Comparison of ENCODE assay signal across 8 mouse cellular contexts in the genomic region with DNA sequence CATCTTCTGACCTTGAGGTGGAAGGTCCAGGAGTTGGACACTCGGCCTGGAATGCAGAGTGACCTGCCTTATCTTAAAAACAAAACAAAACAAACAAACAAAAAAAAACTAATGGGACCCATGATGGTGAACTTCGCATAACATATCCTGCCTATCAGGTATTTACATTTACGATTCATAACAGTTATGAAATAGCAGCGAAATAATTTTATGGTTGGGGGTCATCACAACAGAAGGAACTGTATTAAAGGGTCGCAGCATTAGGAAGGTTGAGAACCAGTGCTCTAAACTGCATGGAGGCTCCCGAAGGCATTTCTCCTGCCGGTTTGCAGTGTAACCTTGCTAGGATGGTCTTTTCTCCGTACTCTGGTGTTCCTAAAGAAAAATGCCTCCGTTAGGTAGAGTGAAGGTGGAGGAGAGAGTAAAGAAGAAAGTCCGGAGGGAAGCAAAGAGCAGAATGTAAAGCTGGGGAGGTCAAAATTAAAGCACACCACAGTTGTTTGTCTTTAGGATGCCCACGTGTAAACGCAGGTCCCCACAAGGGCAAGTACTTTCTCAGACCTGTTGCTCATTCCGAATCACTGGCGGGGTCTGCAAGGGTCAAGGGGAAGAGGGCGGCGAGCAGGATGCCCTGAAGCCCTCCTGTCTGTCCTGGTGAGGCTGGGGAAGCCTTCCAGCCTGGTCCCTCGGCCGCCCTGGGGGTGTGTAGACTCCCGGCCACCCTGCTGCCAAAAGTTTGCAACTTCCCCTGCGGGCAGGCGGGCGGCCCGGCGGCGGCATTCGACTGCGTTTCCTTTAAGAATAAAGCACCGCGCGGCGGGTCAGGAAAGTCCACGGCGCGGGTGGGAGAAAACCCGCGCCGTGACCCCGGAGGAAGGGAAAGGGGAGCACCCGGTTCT. TPM values are rescaled to one million over a fixed set of nuclear protein-coding genes. Genes with fewer than 3 reads are reported as not detected.
DNase-seq lines count a peak whose midpoint lies in the region; ATAC-seq lines count a peak whose summit lies in the region.

No protein-coding gene starts in this region.

- H3K27me3 ChIP-seq in forebrain, embryonic 10.5 days (ENCODE audit: poor library complexity, severe bottlenecking), result peaks cover 31% of the 10 kb centered on the region
- 0 out of 2 replicates have a peak, but pooled peaks cover 4% of the 10 kb centered on the region for H3K27me3 ChIP-seq in limb, embryonic 13.5 days
- peaks cover 23% of the 10 kb centered on the region for H3K27me3 ChIP-seq in midbrain, embryonic 12.5 days

- WGBS in forebrain, embryonic 10.5 days, result 12% methylated on average over 38 of the region's 39 CpGs
- WGBS in limb, embryonic 13.5 days, result 12% methylated on average over 39 of the region's 39 CpGs
- WGBS in midbrain, embryonic 12.5 days, result 13% methylated on average over 39 of the region's 39 CpGs

- peak; percentile 70 to 71 for ATAC-seq in hematopoietic stem cell, adult 5-6 weeks (replicated peaks in 1 of 2; ENCODE audit: insufficient read depth in 1 of 2, low FRiP score in 2 of 2, low TSS enrichment in 1 of 2, low read depth in 1 of 2, poor library complexity in 2 of 2, severe bottlenecking in 2 of 2)
- peak; percentile 52 for ATAC-seq in limb, embryonic 13.5 days (ENCODE audit: low FRiP score, low read depth)
- peak; percentile 62 for ATAC-seq in midbrain, embryonic 12.5 days (ENCODE audit: low FRiP score, low read depth)

- peak overlapping the region; percentile 87 for H3K27ac ChIP-seq in forebrain, embryonic 10.5 days
- no peak overlapping the region for H3K27ac ChIP-seq in limb, embryonic 13.5 days
- H3K27ac ChIP-seq in midbrain, embryonic 12.5 days (replicated peaks), result no peak overlapping the region

- H3K9ac ChIP-seq in limb, embryonic 13.5 days, result peak overlapping the region; percentile 72
- H3K9ac ChIP-seq in midbrain, embryonic 12.5 days (replicated peaks), result peak overlapping the region; percentile 68; the same call in 1 of the 2 replicates

- DNase-seq in right cerebral cortex, postnatal 4 days, result peak; percentile 9
- no peak for DNase-seq in right cerebral cortex, postnatal 36 days (ENCODE audit: low spot score in 2 of 2)
- no peak for DNase-seq in forebrain, embryonic 10.5 days (ENCODE audit: extremely low spot score, low spot score)
- peak; percentile 50 for DNase-seq in testis, postnatal 10 days (ENCODE audit: low spot score)
- DNase-seq in cerebellum, adult 9-10 months, result no peak

- no peaks in the 10 kb centered on the region for H3K9me3 ChIP-seq in forebrain, embryonic 10.5 days
- H3K9me3 ChIP-seq in limb, embryonic 13.5 days, result no peaks in the 10 kb centered on the region
- H3K9me3 ChIP-seq in midbrain, embryonic 12.5 days, result no peaks in the 10 kb centered on the region

- peak overlapping the region; percentile 94 for H3K4me2 ChIP-seq in limb, embryonic 13.5 days (replicated peaks)
- peak overlapping the region; percentile 98 for H3K4me2 ChIP-seq in midbrain, embryonic 12.5 days (replicated peaks)

- peak overlapping the region; percentile 77 for H3K4me3 ChIP-seq in forebrain, embryonic 10.5 days
- peak overlapping the region; percentile 67 for H3K4me3 ChIP-seq in limb, embryonic 13.5 days
- peak overlapping the region; percentile 58 for H3K4me3 ChIP-seq in midbrain, embryonic 12.5 days

- H3K36me3 ChIP-seq in forebrain, embryonic 10.5 days (replicated peaks), result no peaks in the 10 kb centered on the region
- H3K36me3 ChIP-seq in limb, embryonic 13.5 days, result no peaks in the 10 kb centered on the region
- H3K36me3 ChIP-seq in midbrain, embryonic 12.5 days, result no peaks in the 10 kb centered on the region

- H3K4me1 ChIP-seq in forebrain, embryonic 10.5 days, result peaks cover 11% of the 10 kb centered on the region
- peaks cover 16% of the 10 kb centered on the region for H3K4me1 ChIP-seq in limb, embryonic 13.5 days
- peaks cover 7% of the 10 kb centered on the region; the same call in 1 of the 2 replicates for H3K4me1 ChIP-seq in midbrain, embryonic 12.5 days

RNA-seq across cellular contexts. Expression of a gene that starts 33.1 kb away (rescaled TPM):
- 60.5 and 61.0 TPM in 2 replicates for polyA plus RNA-seq in forebrain, embryonic 10.5 days (2016; fragmentation: Nextera tagmentation; extraction: Ambion mirVana)
- 40.1 and 61.8 TPM in 2 replicates for total RNA-seq in hematopoietic stem cell, adult 5-6 weeks (2017)
- polyA plus RNA-seq in limb, embryonic 13.5 days (2015; fragmentation: Nextera tagmentation; extraction: Ambion mirVana), result 45.3 and 46.1 TPM in 2 replicates
- 49.4 and 51.3 TPM in 2 replicates for polyA plus RNA-seq in midbrain, embryonic 12.5 days (2016; fragmentation: Nextera tagmentation; extraction: Ambion mirVana)

Comparison
In these comparisons a context has a peak if more than half of its experiments do, and no peak if none do; other contexts are left out.
1. DNase-seq: peak in right cerebral cortex, postnatal 4 days (single experiment) and testis, postnatal 10 days (single experiment); none in right cerebral cortex, postnatal 36 days (0 of 2), forebrain, embryonic 10.5 days (single experiment) and cerebellum, adult 9-10 months (single experiment).
2. Peak in every context shown above with its lines, with median percentiles within 50 percentile points of each other: H3K4me3 ChIP-seq and ATAC-seq.